Mouse (Mus musculus): ENCODE data around the gene Elane.

- TF ChIP-seq POLR2A (IDR thresholded peaks at IDR 0.05; ENCODE audit: insufficient read depth, low read depth, low read length), result no peak
- TF ChIP-seq CTCF (IDR thresholded peaks at IDR 0.05; ENCODE audit: insufficient read depth, low read depth, low read length), result no peak
These were observed 12.2 kb upstream of the Elane start for GRCm38 (mm10) chr10:79873715-79874289.
